Mouse (Mus musculus): Measurements from ENCODE around the gene Gm13420.
"Not testable (repeated sequence)": the region's sequence is repeated elsewhere in the genome, so short reads cannot be mapped to it uniquely, and the experiment has no call there.

Gm13420 gene

GRCm38 (mm10) chr2:29751497-29751896 is at the start of gene Gm13420:
Gene Gm13420 (minus strand): TSS chr2:29751685.
- DNase-seq (ENCODE audit: low spot score) = no peak

GRCm38 (mm10) chr2:29792772-29793487 is 41.4 kb upstream of the Gm13420 start:
- DNase-seq (ENCODE audit: low spot score) = no peak

GRCm38 (mm10) chr2:29787937-29788681 is 36.6 kb upstream of the Gm13420 start, which contains the start of gene Trub2:
Gene Trub2 (minus strand): TSS chr2:29788502.
- peak; percentile 87 for DNase-seq (ENCODE audit: low spot score)

GRCm38 (mm10) chr2:29787104-29787917 is 35.8 kb upstream of the Gm13420 start, which contains the start of gene Coq4:
Gene Coq4 (plus strand): TSS chr2:29787493.
- peak; percentile 97 for DNase-seq (ENCODE audit: low spot score)

GRCm38 (mm10) chr2:29784290-29784689 is 32.8 kb upstream of the Gm13420 start:
- no peak for DNase-seq (ENCODE audit: low spot score)

- not testable (repeated sequence) for DNase-seq (ENCODE audit: low spot score)
Observed at GRCm38 (mm10) chr2:29781256-29781655, 29.8 kb upstream of the Gm13420 start.

- DNase-seq (ENCODE audit: low spot score) = no peak
Observed at GRCm38 (mm10) chr2:29773323-29773722, 21.8 kb upstream of the Gm13420 start.

- no peak for DNase-seq (ENCODE audit: low spot score)
Observed at GRCm38 (mm10) chr2:29771611-29772461, 20.4 kb upstream of the Gm13420 start.

GRCm38 (mm10) chr2:29770162-29770561 is 18.7 kb upstream of the Gm13420 start:
- DNase-seq (ENCODE audit: low spot score) = no peak

GRCm38 (mm10) chr2:29768901-29769300 is 17.4 kb upstream of the Gm13420 start:
- no peak for DNase-seq (ENCODE audit: low spot score)

- no peak for DNase-seq (ENCODE audit: low spot score)
Observed at GRCm38 (mm10) chr2:29767976-29768709, 16.7 kb upstream of the Gm13420 start.

GRCm38 (mm10) chr2:29764831-29765230 is 13.3 kb upstream of the Gm13420 start:
- DNase-seq (ENCODE audit: low spot score) = peak; percentile 88

- DNase-seq (ENCODE audit: low spot score) = no peak
Observed at GRCm38 (mm10) chr2:29755693-29756092, 4.2 kb upstream of the Gm13420 start.

- no peak for DNase-seq (ENCODE audit: low spot score)
Observed at GRCm38 (mm10) chr2:29752397-29752796, 912 bp upstream of the Gm13420 start.

GRCm38 (mm10) chr2:29748499-29748898 is 3.0 kb downstream of the Gm13420 start:
- DNase-seq (ENCODE audit: low spot score) = no peak

- peak; percentile 40 for DNase-seq (ENCODE audit: low spot score)
Observed at GRCm38 (mm10) chr2:29747852-29748251, 3.6 kb downstream of the Gm13420 start.

GRCm38 (mm10) chr2:29747188-29747782 is 4.2 kb downstream of the Gm13420 start:
- no peak for DNase-seq (ENCODE audit: low spot score)

GRCm38 (mm10) chr2:29744256-29744655 is 7.2 kb downstream of the Gm13420 start:
- no peak for DNase-seq (ENCODE audit: low spot score)

GRCm38 (mm10) chr2:29741207-29741606 is 10.3 kb downstream of the Gm13420 start:
- no peak for DNase-seq (ENCODE audit: low spot score)

GRCm38 (mm10) chr2:29739368-29739767 is 12.1 kb downstream of the Gm13420 start:
- DNase-seq (ENCODE audit: low spot score) = no peak
